Mouse (Mus musculus) heart, postnatal 4 days (tissue): ENCODE data around the gene Hscb. TPM values are rescaled to one million over a fixed set of nuclear protein-coding genes. Genes with fewer than 3 reads are reported as not detected.
A peak's percentile ranks its signal among the peaks of the same experiment; 100 is the strongest.
"Not testable (repeated sequence)": the region's sequence is repeated elsewhere in the genome, so short reads cannot be mapped to it uniquely, and the experiment has no call there.

Experiments
- DNase-seq: peaks from one replicate; pipeline ENCODE4 v3.0.0; 2021
- total RNA-seq, 2 experiments: library from RNA; stranded (reverse); gene quantifications; 2 replicates each; pipeline ENCODE4 v1.2.3; 2021

Hscb gene
- 10 to 100 TPM; 12.4 to 13.1 TPM for total RNA-seq

GRCm38 (mm10) chr5:110839678-110840365 lies at the start of gene Hscb, which contains the start of gene Chek2:
Gene Hscb (minus strand): TSS chr5:110839777.
Gene Chek2 (plus strand): TSS chr5:110839979.
- peak; percentile 98 for DNase-seq

GRCm38 (mm10) chr5:110888596-110888995 lies 49.0 kb upstream of the Hscb start:
- no peak for DNase-seq

- DNase-seq, result peak; percentile 92
Measured at GRCm38 (mm10) chr5:110879584-110880374, 40.2 kb upstream of the Hscb start, which contains the start of gene Ttc28. Gene Ttc28 (plus strand): TSS chr5:110879803.

GRCm38 (mm10) chr5:110879042-110879441 lies 39.5 kb upstream of the Hscb start:
- DNase-seq, result no peak

GRCm38 (mm10) chr5:110878526-110878925 lies 38.9 kb upstream of the Hscb start:
- DNase-seq, result not testable (repeated sequence)

GRCm38 (mm10) chr5:110877666-110878505 lies 38.3 kb upstream of the Hscb start:
- no peak for DNase-seq

GRCm38 (mm10) chr5:110875286-110875685 lies 35.7 kb upstream of the Hscb start:
- no peak for DNase-seq

- DNase-seq, result peak; percentile 62
Measured at GRCm38 (mm10) chr5:110874711-110875110, 35.1 kb upstream of the Hscb start.

GRCm38 (mm10) chr5:110873160-110873559 lies 33.6 kb upstream of the Hscb start:
- DNase-seq, result no peak

- no peak for DNase-seq
Measured at GRCm38 (mm10) chr5:110869242-110869669, 29.7 kb upstream of the Hscb start.

- DNase-seq, result no peak
Measured at GRCm38 (mm10) chr5:110868460-110868859, 28.9 kb upstream of the Hscb start.

GRCm38 (mm10) chr5:110860445-110860844 lies 20.9 kb upstream of the Hscb start:
- no peak for DNase-seq

GRCm38 (mm10) chr5:110859013-110859650 lies 19.6 kb upstream of the Hscb start:
- DNase-seq, result peak; percentile 59

GRCm38 (mm10) chr5:110857091-110857490 lies 17.5 kb upstream of the Hscb start:
- no peak for DNase-seq

GRCm38 (mm10) chr5:110852990-110853389 lies 13.4 kb upstream of the Hscb start:
- no peak for DNase-seq

GRCm38 (mm10) chr5:110841046-110841862 lies 1.7 kb upstream of the Hscb start:
- no peak for DNase-seq

GRCm38 (mm10) chr5:110840465-110840864 lies 888 bp upstream of the Hscb start:
- DNase-seq, result peak; percentile 53

- no peak for DNase-seq
Measured at GRCm38 (mm10) chr5:110839038-110839677, 419 bp downstream of the Hscb start.

- not testable (repeated sequence) for DNase-seq
Measured at GRCm38 (mm10) chr5:110838016-110838415, 1.6 kb downstream of the Hscb start.

GRCm38 (mm10) chr5:110835959-110836358 lies 3.6 kb downstream of the Hscb start:
- DNase-seq, result peak; percentile 67
